Mouse (Mus musculus): ENCODE data around the gene Ttc28.

Ttc28 gene

DNA sequence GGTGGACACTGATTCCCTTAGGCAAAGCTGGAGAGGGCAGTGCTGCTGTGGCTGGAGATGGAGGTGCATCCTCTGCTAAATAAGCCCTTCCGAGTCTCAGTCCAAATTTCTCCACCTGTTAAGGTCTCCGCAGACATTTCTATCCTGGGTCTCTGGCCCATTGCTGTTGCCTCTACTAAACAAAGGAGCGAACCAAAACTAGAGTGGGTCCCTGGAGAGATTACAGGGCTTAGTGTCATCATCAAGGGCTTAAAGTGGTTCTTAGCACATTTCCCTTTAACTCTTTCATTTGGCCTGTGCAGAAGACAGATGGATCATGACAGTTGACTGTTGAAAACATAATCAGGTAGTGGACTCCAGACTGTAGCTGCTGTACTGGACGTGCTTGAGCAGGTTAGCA lies 9.0 kb downstream of the Ttc28 start:
- DNase-seq (ENCODE audit: low spot score in 2 of 2) = no peak

- DNase-seq (ENCODE audit: low spot score in 2 of 2) = no peak
Observed at GRCm38 (mm10) chr5:110889945-110890344, 10.3 kb downstream of the Ttc28 start.

- no peak for DNase-seq (ENCODE audit: low spot score in 2 of 2)
Observed at GRCm38 (mm10) chr5:110890561-110890960, 11.0 kb downstream of the Ttc28 start.

DNA sequence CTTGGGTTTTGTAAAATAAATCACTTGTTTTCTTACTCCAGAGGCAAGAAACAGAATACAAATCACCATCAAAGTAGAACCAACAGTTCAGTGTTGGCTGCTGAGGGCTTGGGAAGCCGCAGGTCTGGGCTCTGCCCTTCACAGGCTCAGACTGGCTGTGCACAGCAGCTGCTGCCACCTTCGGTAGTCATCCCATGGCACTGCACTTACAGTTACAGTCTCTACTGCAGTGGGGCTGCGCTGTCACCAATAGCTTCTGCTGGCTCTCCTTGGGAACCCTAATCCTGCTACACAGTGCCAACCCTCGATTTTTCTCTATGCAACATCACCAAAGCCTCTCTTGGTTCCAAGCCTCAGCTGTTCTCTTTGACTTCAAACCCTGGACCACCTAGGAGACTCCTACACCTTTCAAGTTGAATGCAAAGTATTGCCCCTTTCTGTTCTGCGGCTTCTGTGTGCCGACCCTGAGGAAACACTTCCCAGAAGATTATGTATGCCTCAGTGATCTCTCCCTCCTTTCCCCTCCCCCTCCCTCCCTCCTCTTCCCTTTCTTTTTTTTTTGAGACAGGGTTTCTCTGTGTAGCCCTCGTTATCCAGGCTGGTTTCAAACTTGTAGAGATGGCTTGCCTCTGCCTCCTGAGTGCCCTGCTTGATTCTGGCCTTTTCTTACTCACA lies 17.6 kb downstream of the Ttc28 start:
- no peak for DNase-seq (ENCODE audit: low spot score in 2 of 2)

GRCm38 (mm10) chr5:110898169-110898568 lies 18.6 kb downstream of the Ttc28 start:
- DNase-seq (ENCODE audit: low spot score in 2 of 2) = no peak

DNA sequence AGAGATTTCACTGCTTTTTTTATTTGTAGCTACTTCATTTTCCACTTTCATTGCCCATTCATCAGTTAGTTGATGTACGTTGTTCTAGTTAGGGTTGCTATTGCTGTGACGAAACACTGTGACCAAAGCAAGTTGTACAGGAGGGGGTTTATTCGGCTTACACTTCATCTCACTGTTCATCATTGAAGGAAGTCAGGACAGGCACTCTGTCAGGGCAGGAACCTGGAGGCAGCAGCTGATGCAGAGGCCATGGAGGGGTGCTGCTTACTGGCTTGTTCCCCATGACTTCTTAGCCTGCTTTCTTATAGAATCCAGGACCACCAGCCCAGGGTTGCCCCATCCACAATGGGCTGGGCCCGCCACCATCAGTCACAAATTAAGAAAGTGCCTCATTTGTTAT lies 19.2 kb downstream of the Ttc28 start:
- no peak for DNase-seq (ENCODE audit: low spot score in 2 of 2)

- DNase-seq (ENCODE audit: low spot score in 2 of 2) = no peak
Observed at GRCm38 (mm10) chr5:110900331-110900730, 20.7 kb downstream of the Ttc28 start.

- DNase-seq (ENCODE audit: low spot score in 2 of 2) = no peak
Observed at GRCm38 (mm10) chr5:110906708-110907107, 27.1 kb downstream of the Ttc28 start.

DNA sequence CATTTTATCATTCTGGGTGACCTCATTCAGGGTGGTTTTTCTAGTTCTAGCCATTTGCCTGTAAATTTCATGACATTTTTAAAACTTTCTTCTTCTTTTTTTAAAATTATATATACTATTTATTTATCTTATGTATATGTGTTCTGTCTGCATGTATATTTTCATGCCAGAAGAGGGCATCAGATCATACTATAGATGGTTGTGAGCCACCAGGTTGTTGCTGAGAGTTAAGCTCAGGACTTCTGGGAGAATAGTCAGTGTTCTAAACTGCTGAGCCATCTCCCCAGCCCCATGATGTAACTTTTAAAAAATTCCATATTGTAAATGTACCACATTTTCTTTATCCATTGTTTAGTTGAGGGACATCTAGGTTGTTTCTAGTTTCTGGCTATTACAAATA lies 29.3 kb downstream of the Ttc28 start:
- DNase-seq (ENCODE audit: low spot score in 2 of 2) = no peak

DNA sequence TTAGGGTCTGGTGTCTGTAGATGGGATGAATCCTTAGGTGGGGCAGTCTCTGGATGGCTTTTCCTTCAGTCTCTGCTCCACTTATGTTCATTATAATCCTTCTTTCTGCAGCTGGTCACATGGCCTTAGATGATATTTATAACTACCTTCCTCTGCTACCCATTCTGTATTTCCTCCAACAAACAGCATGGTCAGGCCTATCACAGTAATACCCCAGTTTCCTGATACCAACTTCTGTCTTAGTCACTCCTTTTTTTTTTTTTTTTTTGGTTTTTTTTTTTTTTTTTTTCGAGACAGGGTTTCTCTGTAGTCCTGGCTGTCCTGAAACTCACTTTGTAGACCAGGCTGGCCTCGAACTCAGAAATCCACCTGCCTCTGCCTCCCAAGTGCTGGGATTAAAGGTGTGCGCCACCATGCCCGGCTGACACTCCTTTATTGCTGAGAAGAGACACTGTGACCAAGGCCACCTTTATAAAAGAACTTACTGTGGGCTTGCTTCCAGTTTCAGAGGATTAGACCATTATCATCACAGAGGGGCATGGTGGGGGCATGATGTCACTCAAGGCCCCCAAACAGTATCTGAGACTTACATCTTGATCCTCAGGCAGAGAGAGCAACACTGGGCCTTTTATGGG lies 30.5 kb downstream of the Ttc28 start:
- DNase-seq (ENCODE audit: low spot score in 2 of 2) = no peak

DNA sequence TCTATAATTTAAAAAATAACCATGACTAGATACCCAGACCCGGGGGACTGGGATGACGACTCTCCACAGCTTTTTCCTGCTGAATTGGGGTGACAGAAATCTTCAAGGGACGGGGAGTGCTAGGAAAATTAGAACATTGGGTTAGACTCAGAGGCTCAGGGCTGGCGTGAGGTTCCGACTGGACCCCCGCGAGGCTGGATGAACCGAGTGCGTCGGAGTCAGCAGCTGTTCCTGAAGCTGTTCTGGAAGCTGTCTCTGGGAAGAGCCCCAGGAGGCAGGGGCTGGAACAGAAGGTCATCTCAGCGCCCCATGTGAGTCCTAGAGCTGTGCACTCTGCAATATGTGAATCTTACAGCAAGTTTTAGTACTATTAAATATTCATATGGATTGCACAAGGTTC lies 35.3 kb downstream of the Ttc28 start:
- no peak for DNase-seq (ENCODE audit: low spot score in 2 of 2)

DNA sequence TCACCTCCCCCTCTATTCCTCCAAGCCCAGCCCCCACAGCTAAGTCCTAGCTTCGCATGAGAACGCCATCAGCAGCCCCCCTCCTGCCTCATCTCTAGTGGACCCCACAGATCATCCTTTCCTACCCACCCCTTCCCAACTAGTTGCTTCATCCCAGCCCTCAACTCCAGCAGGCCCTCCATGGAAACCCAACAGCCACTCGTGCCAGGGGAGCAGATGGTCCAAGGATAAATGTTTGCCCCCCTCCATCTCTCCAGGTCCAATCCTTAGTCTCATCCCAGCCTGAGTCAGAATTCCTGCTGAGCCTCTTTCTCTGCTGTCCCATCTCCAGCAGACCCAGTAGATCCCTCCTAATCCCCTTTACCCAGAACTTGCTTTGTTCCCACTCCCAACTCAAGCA lies 36.6 kb downstream of the Ttc28 start:
- no peak for DNase-seq (ENCODE audit: low spot score in 2 of 2)

- DNase-seq (ENCODE audit: low spot score in 2 of 2) = no peak
Observed at GRCm38 (mm10) chr5:110919541-110919940, 39.9 kb downstream of the Ttc28 start.

DNA sequence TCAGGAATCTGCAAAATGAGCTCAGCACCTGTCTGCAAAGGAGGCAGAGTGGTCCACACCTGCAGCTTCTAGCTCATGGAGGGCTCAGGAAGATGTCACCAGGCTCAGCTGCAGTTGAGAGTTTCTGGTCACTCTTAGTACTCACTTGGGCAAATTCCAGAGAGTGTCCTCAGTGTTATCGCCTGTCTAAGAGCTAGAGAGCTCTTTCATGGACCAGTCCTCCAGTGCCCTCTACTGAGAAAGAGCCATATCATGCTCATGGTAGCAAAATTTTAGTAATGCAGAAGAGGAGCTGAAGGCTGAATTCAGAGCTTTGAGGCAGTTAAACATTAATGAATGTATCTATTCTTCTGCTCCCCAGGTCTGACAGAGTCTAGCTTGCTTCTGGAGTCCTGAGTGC lies 43.7 kb downstream of the Ttc28 start:
- DNase-seq (ENCODE audit: low spot score in 2 of 2) = peak; percentile 8 to 20

DNA sequence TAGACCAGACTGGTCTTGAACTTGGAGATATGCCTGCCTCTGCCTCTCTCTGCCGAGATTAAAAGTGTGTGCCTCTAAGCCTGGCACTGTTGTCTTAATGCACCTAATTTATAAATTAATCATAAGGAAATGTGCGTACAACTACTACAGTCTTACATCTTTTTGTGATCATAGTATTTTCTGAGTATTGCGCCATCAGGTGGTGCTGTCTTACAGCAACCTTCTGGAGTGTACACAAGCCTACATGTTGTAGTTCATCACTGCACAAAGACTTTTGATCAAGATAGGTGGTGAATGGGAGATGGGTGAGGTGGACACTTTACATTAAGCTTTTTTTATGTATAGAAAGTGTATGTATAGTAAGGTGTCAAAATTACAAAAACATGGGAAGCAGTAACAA lies 45.0 kb downstream of the Ttc28 start:
- DNase-seq (ENCODE audit: low spot score in 2 of 2) = no peak

DNA sequence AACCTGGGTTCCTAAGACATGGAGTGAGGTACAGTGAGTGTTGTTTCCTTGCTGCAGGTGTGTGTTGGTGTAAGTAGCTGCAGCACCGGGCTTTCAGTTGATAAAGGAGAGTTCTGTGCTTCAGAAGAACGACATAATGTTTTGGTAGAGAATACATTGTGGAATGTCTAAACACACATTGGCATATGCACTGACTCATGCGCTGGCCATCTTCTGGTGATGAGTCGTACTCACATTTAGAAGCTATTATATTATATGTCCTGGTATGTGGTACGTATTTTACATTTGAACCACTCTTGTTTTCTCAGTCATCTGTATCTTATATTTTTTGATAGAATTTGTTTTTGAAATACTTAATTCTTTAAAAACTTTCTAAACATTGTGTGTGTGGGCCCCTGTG lies 46.2 kb downstream of the Ttc28 start:
- no peak for DNase-seq (ENCODE audit: low spot score in 2 of 2)

- DNase-seq (ENCODE audit: low spot score in 2 of 2) = no peak
Observed at GRCm38 (mm10) chr5:110928289-110928688, 48.7 kb downstream of the Ttc28 start.

DNA sequence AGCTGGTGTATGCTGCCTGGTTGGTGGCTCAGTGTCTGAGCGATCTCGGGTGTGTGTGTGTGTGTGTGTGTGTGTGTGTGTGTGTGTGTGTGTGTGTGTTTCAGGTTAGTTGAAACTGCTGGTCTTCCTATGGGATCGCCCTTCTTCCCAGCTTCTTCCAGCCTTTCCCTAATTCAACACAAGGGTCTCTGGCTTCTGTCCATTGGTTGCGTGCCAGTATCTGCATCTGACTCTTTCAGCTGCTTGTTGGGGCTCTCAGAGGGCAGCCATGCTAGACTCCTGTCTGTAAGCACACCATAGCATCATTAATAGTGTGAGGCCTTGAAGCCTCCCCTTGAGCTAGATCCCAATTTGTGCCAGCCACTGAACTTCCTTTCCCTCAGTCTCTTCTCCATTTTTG lies 49.7 kb downstream of the Ttc28 start:
- DNase-seq (ENCODE audit: low spot score in 2 of 2) = no peak

DNA sequence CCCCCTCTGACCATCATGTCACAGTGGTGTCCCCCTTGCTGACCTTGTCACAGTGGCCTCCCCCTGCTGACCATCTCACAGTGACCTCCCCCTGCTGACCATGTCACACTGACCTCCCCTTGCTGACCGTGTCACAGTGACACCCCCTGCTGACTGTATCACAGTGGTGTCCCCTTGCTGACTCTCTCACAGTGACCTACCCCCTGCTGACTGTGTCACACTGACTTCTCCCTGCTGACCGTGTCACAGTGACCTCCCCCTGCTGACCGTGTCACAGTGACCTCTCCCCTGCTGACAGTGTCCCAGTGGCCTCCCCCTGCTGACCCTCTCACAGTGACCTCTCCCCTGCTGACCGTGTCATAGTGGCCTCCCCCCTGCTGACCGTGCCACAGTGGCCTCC lies 57.0 kb downstream of the Ttc28 start:
- DNase-seq (ENCODE audit: low spot score in 2 of 2) = no peak

DNA sequence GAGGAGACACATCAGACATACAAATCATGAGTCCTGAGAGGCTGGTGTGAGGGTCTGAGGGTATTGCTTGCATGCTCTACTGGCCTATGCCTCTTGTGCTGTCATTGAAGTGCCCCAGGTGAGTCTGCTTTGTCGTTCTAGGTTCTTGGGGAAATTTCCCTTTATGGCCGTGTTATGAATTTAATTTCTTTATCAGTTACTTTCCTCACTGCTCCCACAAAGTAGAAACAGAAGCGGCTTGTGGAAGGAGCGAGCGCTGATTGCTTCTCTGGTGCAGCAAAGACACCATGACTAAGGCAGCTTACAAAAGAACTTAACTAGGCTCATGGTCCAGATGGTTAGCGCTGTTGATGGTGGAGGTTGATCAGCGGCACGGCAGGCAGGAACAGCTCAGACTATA lies 64.7 kb downstream of the Ttc28 start:
- no peak for DNase-seq (ENCODE audit: low spot score in 2 of 2)

- DNase-seq (ENCODE audit: low spot score in 2 of 2) = no peak
Observed at GRCm38 (mm10) chr5:110948476-110949399, 69.1 kb downstream of the Ttc28 start.

DNA sequence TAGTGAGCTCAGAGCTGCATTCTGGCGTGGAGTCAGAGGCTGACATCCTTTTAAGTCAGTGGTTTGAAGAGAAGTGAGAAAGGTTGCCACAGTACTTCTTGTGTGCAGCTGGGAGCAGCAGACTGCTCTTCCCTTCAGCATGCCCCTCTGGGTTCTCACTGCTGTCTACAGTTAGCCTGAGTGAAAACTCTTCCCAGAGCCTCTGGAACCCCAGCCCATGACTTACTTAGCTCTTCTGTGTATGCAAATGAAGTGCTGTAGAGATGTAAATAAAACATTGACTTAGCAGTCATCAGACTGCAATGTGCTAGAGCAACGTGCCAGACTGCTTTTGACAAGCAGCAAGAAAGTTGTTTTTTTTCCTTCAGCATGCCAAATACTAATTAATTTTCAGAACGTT lies 70.2 kb downstream of the Ttc28 start:
- no peak for DNase-seq (ENCODE audit: low spot score in 2 of 2)

- no peak for DNase-seq (ENCODE audit: low spot score in 2 of 2)
Observed at GRCm38 (mm10) chr5:110958196-110958595, 78.6 kb downstream of the Ttc28 start.

All from frontal cortex, postnatal 36 days (tissue).